Mouse (Mus musculus) forebrain, embryonic 13.5 days (tissue): ENCODE measurements around the gene Col19a1. TPM values are rescaled to one million over a fixed set of nuclear protein-coding genes. Genes with fewer than 3 reads are reported as not detected.

Experiments used
- ATAC-seq: fragments of 200-750 bp; cut with Nextera tagmentation; 2 replicates; pipeline ENCODE4 v1.8.0; 2017
- H3K27ac ChIP-seq: fragments of 300-500 bp; sonication (generic); 2 replicates; pipeline ENCODE4 v1.5.1; 2015; ENCODE audit warnings: inconsistent platforms, mild to moderate bottlenecking, moderate library complexity
- H3K27me3 ChIP-seq: fragments of 300-500 bp; sonication (generic); 2 replicates; pipeline ENCODE4 v1.6.1; 2015; ENCODE audit warnings: mild to moderate bottlenecking, inconsistent platforms
- H3K36me3 ChIP-seq: fragments of 300-500 bp; sonication (generic); 2 replicates; pipeline ENCODE4 v1.6.1; 2015; ENCODE audit warnings: mild to moderate bottlenecking, inconsistent platforms; ENCODE audit not compliant: poor library complexity, severe bottlenecking
- H3K4me1 ChIP-seq: fragments of 300-500 bp; sonication (generic); 2 replicates; pipeline ENCODE4 v1.6.1; 2015; ENCODE audit warnings: inconsistent platforms
- H3K4me2 ChIP-seq: fragments of 300-500 bp; sonication (generic); 2 replicates; pipeline ENCODE4 v1.6.1; 2015; ENCODE audit warnings: inconsistent platforms, mild to moderate bottlenecking, moderate library complexity
- H3K4me3 ChIP-seq: fragments of 300-500 bp; sonication (generic); 2 replicates; pipeline ENCODE4 v1.5.1; 2015; ENCODE audit warnings: mild to moderate bottlenecking, inconsistent platforms
- H3K9ac ChIP-seq: fragments of 300-500 bp; sonication (generic); 2 replicates; pipeline ENCODE4 v1.6.1; 2015; ENCODE audit warnings: mild to moderate bottlenecking, inconsistent platforms
- H3K9me3 ChIP-seq: fragments of 300-500 bp; sonication (generic); replicated peaks from 2 replicates; pipeline ENCODE4 v1.6.1; 2016; ENCODE audit warnings: inconsistent platforms
- WGBS: fragments of 180-500 bp; shearing (Covaris S2); methylation state at CpG from one replicate; pipeline ENCODE4 v1.1.7; 2015; 5-methylcytosine and 5-hydroxymethylcytosine counted together
- polyA plus RNA-seq: library from polyadenylated mRNA; unstranded; fragments of >200 nt; fragmentation: Nextera tagmentation; extraction: Ambion mirVana; gene quantifications from 2 replicates; pipeline ENCODE4 v1.2.1, GENCODE M21; 2015

Gene Col19a1
- polyA plus RNA-seq, 1 experiment from 2014 or later, result 0.48 TPM

- no peaks in the 10 kb centered on the region for H3K27me3 ChIP-seq
- no peak for ATAC-seq
- WGBS, result 88% methylated on average over 7 of the region's 7 CpGs
- H3K4me3 ChIP-seq, result no peak overlapping the region
- no peaks in the 10 kb centered on the region for H3K4me1 ChIP-seq
- no peaks in the 10 kb centered on the region for H3K36me3 ChIP-seq
- no peaks in the 10 kb centered on the region for H3K9me3 ChIP-seq
- H3K27ac ChIP-seq, result no peak overlapping the region
- H3K4me2 ChIP-seq, result no peak overlapping the region
- no peak overlapping the region for H3K9ac ChIP-seq
Measured at GRCm38 (mm10) chr1:24294979-24295942, 292.0 kb downstream of the Col19a1 start.

DNA sequence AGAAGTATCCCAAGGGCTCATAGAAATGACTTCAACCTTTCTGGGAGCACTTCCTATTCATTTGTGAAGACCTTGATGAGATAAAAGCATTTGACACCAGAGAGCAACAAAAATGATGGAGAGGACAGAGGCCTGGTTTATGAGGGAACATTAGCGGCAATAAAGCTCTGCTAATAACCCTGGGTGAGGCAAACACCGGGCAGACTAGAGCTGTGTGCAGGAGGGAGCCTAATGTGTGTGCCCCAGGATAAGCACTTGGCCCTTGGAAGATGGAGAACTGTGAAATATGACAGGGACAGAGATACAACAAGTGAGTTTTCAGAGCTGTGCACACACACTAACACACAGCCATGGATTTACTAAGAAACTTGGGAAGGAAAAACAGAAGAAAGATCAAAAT is 294.8 kb downstream of the Col19a1 start:
- no peak for ATAC-seq
- H3K36me3 ChIP-seq, result no peaks in the 10 kb centered on the region
- no peak overlapping the region for H3K4me3 ChIP-seq
- no peaks in the 10 kb centered on the region for H3K9me3 ChIP-seq
- H3K4me2 ChIP-seq, result no peak overlapping the region
- no peak overlapping the region for H3K9ac ChIP-seq
- WGBS, result 80% methylated on average over 2 of the region's 2 CpGs
- H3K4me1 ChIP-seq, result no peaks in the 10 kb centered on the region
- no peak overlapping the region for H3K27ac ChIP-seq
- no peaks in the 10 kb centered on the region for H3K27me3 ChIP-seq

DNA sequence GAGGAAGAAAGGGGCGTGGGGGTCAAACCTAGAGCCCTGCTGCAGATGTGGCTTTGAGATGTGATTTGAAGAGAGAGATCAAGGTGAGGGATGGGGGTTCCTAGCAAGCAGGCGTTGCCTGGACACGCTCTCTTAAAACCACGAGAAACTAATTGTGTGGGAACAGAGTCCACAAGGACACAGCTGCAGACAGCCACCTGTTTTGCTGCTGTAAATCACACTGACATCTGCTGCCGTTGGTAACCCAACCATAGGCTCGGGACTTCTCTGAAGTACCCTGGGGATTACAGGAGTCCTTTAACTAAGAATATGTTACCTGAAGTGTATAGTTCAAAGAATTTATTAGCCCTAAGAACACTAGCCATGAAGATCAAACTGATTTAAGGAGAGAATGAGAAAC is 300.9 kb downstream of the Col19a1 start:
- 69% methylated on average over 6 of the region's 6 CpGs for WGBS
- H3K27ac ChIP-seq, result no peak overlapping the region
- H3K4me1 ChIP-seq, result no peaks in the 10 kb centered on the region
- no peak overlapping the region for H3K9ac ChIP-seq
- ATAC-seq, result no peak
- no peak overlapping the region for H3K4me3 ChIP-seq
- no peak overlapping the region for H3K4me2 ChIP-seq
- no peaks in the 10 kb centered on the region for H3K9me3 ChIP-seq
- H3K36me3 ChIP-seq, result no peaks in the 10 kb centered on the region
- H3K27me3 ChIP-seq, result no peaks in the 10 kb centered on the region

DNA sequence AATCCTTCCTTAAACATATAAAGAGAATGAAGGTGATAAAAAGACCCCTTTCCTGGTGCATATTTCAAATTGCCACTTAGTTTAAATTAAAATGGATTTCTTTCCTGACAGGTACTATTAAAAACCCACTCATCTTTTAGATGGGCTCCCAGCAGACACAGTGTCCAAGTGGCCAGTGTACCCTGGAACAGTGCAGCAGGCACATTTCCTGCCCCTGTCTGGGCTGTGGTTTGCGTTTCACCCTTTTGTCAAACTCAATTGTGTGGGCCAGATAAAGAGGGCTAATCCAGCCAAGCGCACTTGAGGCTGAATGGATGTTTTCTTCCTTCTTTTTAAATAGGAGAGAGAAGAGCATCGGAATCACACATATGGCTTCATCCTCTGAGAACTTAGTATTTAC is 320.2 kb downstream of the Col19a1 start:
- no peak for ATAC-seq
- H3K4me3 ChIP-seq, result no peak overlapping the region
- H3K4me2 ChIP-seq, result no peak overlapping the region
- H3K36me3 ChIP-seq, result no peaks in the 10 kb centered on the region
- 4% methylated on average over 3 of the region's 3 CpGs for WGBS
- H3K27me3 ChIP-seq, result no peaks in the 10 kb centered on the region
- H3K27ac ChIP-seq, result no peak overlapping the region
- H3K9ac ChIP-seq, result no peak overlapping the region
- no peaks in the 10 kb centered on the region for H3K9me3 ChIP-seq
- no peaks in the 10 kb centered on the region for H3K4me1 ChIP-seq

DNA sequence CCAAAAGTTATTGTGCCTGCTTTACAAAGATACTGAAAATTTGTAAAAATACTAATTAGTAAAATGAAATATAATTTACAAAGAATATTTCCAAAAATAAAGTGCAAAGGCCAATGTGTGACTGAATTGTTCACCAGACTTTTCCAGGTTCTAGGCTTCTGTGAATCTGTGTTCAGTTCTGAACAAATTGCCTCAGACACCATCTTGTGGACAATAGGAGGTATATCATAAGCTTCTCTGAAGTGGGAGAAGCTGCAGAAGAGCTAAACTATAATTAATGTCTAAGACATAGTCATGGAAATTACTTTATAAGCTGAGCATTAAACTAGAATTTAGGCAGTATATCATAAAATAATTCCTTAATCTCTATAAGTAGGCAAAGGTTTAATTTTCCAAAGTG is 326.1 kb downstream of the Col19a1 start:
- H3K27ac ChIP-seq, result no peak overlapping the region

DNA sequence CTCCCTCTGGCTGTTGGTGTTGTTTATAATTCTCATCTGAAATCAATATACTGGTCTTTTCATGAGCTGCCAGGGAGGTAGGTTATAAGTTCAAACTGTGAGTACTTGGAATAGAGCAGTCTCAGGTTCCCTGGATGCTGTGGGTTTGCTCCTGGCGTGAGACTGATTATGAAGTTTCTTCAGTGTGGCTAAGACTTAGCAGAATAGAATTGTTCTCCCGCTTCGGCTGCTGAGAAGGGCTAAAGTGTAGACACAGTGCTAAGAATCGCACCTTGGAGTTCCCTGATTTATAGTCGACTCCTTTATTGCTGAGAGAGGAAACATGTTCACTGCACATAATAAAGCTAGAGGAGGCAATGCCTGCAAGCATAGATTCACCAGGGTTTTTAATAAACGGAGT is 327.9 kb downstream of the Col19a1 start:
- no peak overlapping the region for H3K4me2 ChIP-seq
- no peak overlapping the region for H3K27ac ChIP-seq
- H3K4me3 ChIP-seq, result no peak overlapping the region
- no peak for ATAC-seq
- no peaks in the 10 kb centered on the region for H3K27me3 ChIP-seq
- H3K9me3 ChIP-seq, result no peaks in the 10 kb centered on the region
- H3K4me1 ChIP-seq, result no peaks in the 10 kb centered on the region
- 78% methylated on average over 6 of the region's 6 CpGs for WGBS
- no peaks in the 10 kb centered on the region for H3K36me3 ChIP-seq
- no peak overlapping the region for H3K9ac ChIP-seq

More for the DNA sequence above, 326.1 kb downstream of the Col19a1 start:
- Histone ChIP-seq H3K9ac (no peak overlapping the region), H3K27me3 (no peaks in the 10 kb centered on the region), H3K4me3 (no peak overlapping the region), H3K36me3 (no peaks in the 10 kb centered on the region), H3K9me3 (no peaks in the 10 kb centered on the region), H3K4me1 (no peaks in the 10 kb centered on the region), H3K4me2 (no peak overlapping the region)
- ATAC-seq, result no peak

- 60% methylated on average over 5 of the region's 5 CpGs for WGBS
- no peaks in the 10 kb centered on the region for H3K4me1 ChIP-seq
- H3K4me2 ChIP-seq, result no peak overlapping the region
Measured at GRCm38 (mm10) chr1:24257961-24258360, 329.3 kb downstream of the Col19a1 start.

GRCm38 (mm10) chr1:24249105-24249664 is 338.1 kb downstream of the Col19a1 start:
- H3K9me3 ChIP-seq, result no peaks in the 10 kb centered on the region
- WGBS, result 43% methylated on average over 3 of the region's 3 CpGs
- no peak overlapping the region for H3K4me2 ChIP-seq

More at GRCm38 (mm10) chr1:24257961-24258360, 329.3 kb downstream of the Col19a1 start:
- H3K27ac ChIP-seq, result no peak overlapping the region
- no peak overlapping the region for H3K4me3 ChIP-seq
- H3K36me3 ChIP-seq, result no peaks in the 10 kb centered on the region
- no peak overlapping the region for H3K9ac ChIP-seq
- H3K27me3 ChIP-seq, result no peaks in the 10 kb centered on the region
- no peak for ATAC-seq
- H3K9me3 ChIP-seq, result no peaks in the 10 kb centered on the region

GRCm38 (mm10) chr1:24248294-24249104 is 338.8 kb downstream of the Col19a1 start:
- peak; percentile 64 for ATAC-seq
- Histone ChIP-seq H3K4me2 (no peak overlapping the region), H3K4me1 (peaks cover 10% of the 10 kb centered on the region), H3K27me3 (no peaks in the 10 kb centered on the region), H3K4me3 (no peak overlapping the region), H3K9me3 (no peaks in the 10 kb centered on the region), H3K36me3 (no peaks in the 10 kb centered on the region), H3K27ac (no peak overlapping the region), H3K9ac (no peak overlapping the region)
- WGBS, result 72% methylated on average over 10 of the region's 10 CpGs

More at GRCm38 (mm10) chr1:24249105-24249664, 338.1 kb downstream of the Col19a1 start:
- H3K36me3 ChIP-seq, result no peaks in the 10 kb centered on the region
- H3K27ac ChIP-seq, result no peak overlapping the region
- no peaks in the 10 kb centered on the region for H3K27me3 ChIP-seq
- peaks cover 10% of the 10 kb centered on the region for H3K4me1 ChIP-seq
- no peak overlapping the region for H3K4me3 ChIP-seq
- peak; percentile 88 for ATAC-seq
- no peak overlapping the region for H3K9ac ChIP-seq

GRCm38 (mm10) chr1:24245700-24246375 is 341.4 kb downstream of the Col19a1 start:
- Histone ChIP-seq H3K27ac (no peak overlapping the region), H3K4me3 (no peak overlapping the region), H3K4me2 (no peak overlapping the region), H3K9me3 (no peaks in the 10 kb centered on the region), H3K4me1 (peaks cover 10% of the 10 kb centered on the region), H3K36me3 (no peaks in the 10 kb centered on the region), H3K9ac (no peak overlapping the region), H3K27me3 (no peaks in the 10 kb centered on the region; the same call in 1 of the 2 replicates)
- peak; percentile 75 for ATAC-seq
- WGBS, result 17% methylated on average over 13 of the region's 13 CpGs

DNA sequence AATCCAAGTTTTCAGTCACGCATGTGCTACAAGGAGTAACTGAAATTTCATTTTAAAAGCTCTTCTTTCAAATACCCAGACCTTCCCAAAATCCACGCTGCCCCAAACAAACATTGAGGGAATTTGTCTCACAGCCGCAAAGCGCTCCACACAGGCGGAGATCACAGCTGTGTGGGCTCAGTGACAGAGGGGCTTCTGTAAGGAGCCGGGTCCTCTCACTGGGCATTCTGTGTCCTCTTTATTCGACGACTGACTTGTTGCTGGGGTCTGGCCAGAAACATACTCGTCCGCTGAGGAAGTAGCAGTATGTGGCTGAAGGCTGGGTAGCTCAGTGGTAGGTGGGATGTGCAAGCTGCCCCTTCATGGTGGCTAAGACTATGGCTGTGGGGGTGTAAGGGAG is 342.3 kb downstream of the Col19a1 start:
- Histone ChIP-seq H3K36me3 (no peaks in the 10 kb centered on the region), H3K27ac (no peak overlapping the region), H3K4me2 (no peak overlapping the region), H3K9ac (no peak overlapping the region), H3K4me3 (no peak overlapping the region), H3K9me3 (no peaks in the 10 kb centered on the region), H3K27me3 (no peaks in the 10 kb centered on the region; the same call in 1 of the 2 replicates), H3K4me1 (peaks cover 17% of the 10 kb centered on the region)
- WGBS, result 78% methylated on average over 10 of the region's 10 CpGs
- ATAC-seq, result no peak
